Mouse (Mus musculus): ENCODE results near the gene Stt3b. TPM values are rescaled to one million over a fixed set of nuclear protein-coding genes. Genes with fewer than 3 reads are reported as not detected.

The Stt3b gene
- 64.0 and 78.4 TPM in 2 replicates for polyA plus RNA-seq (2012; rRNA removed)

DNA sequence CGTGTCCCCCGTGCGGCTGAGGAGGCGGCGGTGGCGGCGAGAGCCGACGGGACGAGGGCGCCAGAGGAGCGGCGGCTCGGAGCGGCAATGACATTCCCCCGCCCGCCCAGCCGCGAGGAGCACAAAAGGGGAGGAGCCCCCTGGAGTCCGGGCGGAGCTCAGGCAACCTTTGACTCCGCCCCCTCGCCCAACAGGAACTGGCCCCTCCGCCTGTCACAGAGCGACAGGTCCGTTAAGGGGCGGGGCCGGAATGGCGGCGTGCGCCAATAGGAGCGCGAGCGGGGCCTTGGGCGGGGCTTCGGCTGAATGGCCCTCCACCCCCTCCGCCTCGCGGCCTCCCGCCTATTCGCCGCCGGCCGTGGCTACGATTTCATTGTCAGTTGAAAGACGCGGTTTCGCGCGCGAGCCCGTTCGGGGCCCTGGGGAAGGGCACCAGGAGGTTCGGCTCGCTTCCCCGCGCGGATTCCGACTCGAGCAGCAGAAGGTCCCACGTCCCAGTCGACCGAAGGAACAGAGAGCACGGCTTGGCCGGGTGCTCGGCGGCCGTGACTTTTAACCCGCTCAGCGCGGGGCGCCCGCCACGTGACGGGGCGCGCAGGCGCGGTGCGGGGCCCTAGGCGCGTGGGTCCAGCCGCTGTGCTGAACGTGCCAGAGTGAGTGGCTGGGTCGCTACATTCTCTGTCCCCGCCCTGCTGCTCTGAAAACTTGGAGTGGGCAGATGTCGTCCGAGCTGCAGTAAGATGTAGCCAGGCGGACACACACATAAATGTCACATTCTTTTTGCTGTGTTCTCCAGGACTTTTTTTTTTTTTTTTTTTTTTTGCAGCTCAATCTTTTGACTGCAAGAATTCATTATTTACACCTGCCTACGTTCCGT lies at the start of gene Stt3b:
TSS of gene Stt3b (minus strand) at position 76 of the 877 bp plus-strand sequence.

Data from colon, adult 2 months (tissue).